Mouse (Mus musculus) liver, adult 2 months (tissue): ENCODE results near the gene Wscd2. TPM values are rescaled to one million over a fixed set of nuclear protein-coding genes. Genes with fewer than 3 reads are reported as not detected.

ENCODE experiments used
- DNase-seq: peaks from one replicate; pipeline ENCODE4 v3.0.0-alpha.2; 2011; ENCODE audit warnings: low read depth, low spot score; ENCODE audit errors: extremely low read depth
- H3K27ac ChIP-seq: fragments of 200-500 bp; replicated peaks from 2 replicates; pipeline ENCODE4 v1.5.1; 2012; ENCODE audit warnings: low read depth, mild to moderate bottlenecking, control low read depth, inconsistent platforms, low read length; ENCODE audit not compliant: insufficient read depth
- H3K27me3 ChIP-seq: fragments of 200-500 bp; 2 replicates; pipeline ENCODE4 v1.6.1; 2012; ENCODE audit warnings: mild to moderate bottlenecking, moderate library complexity, low read length, inconsistent platforms; ENCODE audit not compliant: control insufficient read depth, insufficient read depth
- H3K36me3 ChIP-seq: fragments of 200-500 bp; 2 replicates; pipeline ENCODE4 v1.6.1; 2012; ENCODE audit warnings: low read length, inconsistent platforms; ENCODE audit not compliant: control insufficient read depth, insufficient read depth
- H3K4me1 ChIP-seq: fragments of 200-500 bp; 2 replicates; pipeline ENCODE4 v1.6.1; 2011; ENCODE audit warnings: low read length; ENCODE audit not compliant: control insufficient read depth, insufficient read depth
- H3K4me3 ChIP-seq: fragments of 200-500 bp; 2 replicates; pipeline ENCODE4 v1.5.1; 2011; ENCODE audit warnings: low read depth, mild to moderate bottlenecking, control low read depth, low read length, moderate library complexity; ENCODE audit not compliant: insufficient read depth
- H3K79me2 ChIP-seq: fragments of 200-500 bp; 2 replicates; pipeline ENCODE4 v1.6.1; 2012; ENCODE audit warnings: inconsistent platforms, mild to moderate bottlenecking, low read length, moderate library complexity; ENCODE audit not compliant: control insufficient read depth, insufficient read depth
- H3K9ac ChIP-seq: fragments of 200-500 bp; 2 replicates; pipeline ENCODE4 v1.6.1; 2012; ENCODE audit warnings: low read depth, mild to moderate bottlenecking, control low read depth, inconsistent platforms, low read length
- CTCF ChIP-seq: fragments of 200-500 bp; IDR thresholded peaks from 2 replicates; pipeline ENCODE4 v1.5.1; 2011; ENCODE audit warnings: low read depth, low read length, control low read depth
- POLR2A ChIP-seq: fragments of 200-500 bp; IDR thresholded peaks from 2 replicates; pipeline ENCODE4 v1.6.1; 2011; ENCODE audit warnings: low read length, control low read depth; ENCODE audit not compliant: insufficient read depth; ENCODE audit errors: extremely low read depth
- WGBS: fragments of 180-500 bp; shearing (Covaris S2); methylation state at CpG from one replicate; pipeline ENCODE4 v1.1.7; 2018; 5-methylcytosine and 5-hydroxymethylcytosine counted together
- polyA plus RNA-seq: library from polyadenylated mRNA; depleted of rRNA; stranded (reverse); fragments of >200 nt; gene quantifications from 2 replicates; pipeline ENCODE4 v1.2.3, GENCODE M21; 2012
- total RNA-seq: library from RNA; depleted of rRNA; stranded (reverse); fragments of >200 nt; gene quantifications from 2 replicates; pipeline ENCODE4 v1.2.3, GENCODE M21; 2014

The Wscd2 gene
- total and polyA plus RNA-seq, 2 experiments, result 0.05 to 0.09 TPM

- no peaks in the 10 kb centered on the region for H3K79me2 ChIP-seq
- no peak overlapping the region for H3K4me3 ChIP-seq
- WGBS, result 44% methylated on average over 4 of the region's 4 CpGs
- H3K27me3 ChIP-seq, result no peaks in the 10 kb centered on the region
- H3K4me1 ChIP-seq, result no peaks in the 10 kb centered on the region
- TF ChIP-seq CTCF, result no peak
- no peak for TF ChIP-seq POLR2A
- H3K9ac ChIP-seq, result no peak overlapping the region
- H3K36me3 ChIP-seq, result no peaks in the 10 kb centered on the region
- no peak overlapping the region for H3K27ac ChIP-seq
- DNase-seq, result no peak
Measured at GRCm38 (mm10) chr5:113625068-113625467, 134.9 kb downstream of the Wscd2 start.

GRCm38 (mm10) chr5:113626352-113626751 lies 136.2 kb downstream of the Wscd2 start:
- no peak overlapping the region for H3K4me3 ChIP-seq
- no peak for DNase-seq
- no peaks in the 10 kb centered on the region for H3K36me3 ChIP-seq
- 55% methylated on average over 8 of the region's 8 CpGs for WGBS
- TF ChIP-seq CTCF (no peak), POLR2A (no peak)
- no peak overlapping the region for H3K27ac ChIP-seq
- H3K9ac ChIP-seq, result no peak overlapping the region
- no peaks in the 10 kb centered on the region for H3K79me2 ChIP-seq
- no peaks in the 10 kb centered on the region for H3K27me3 ChIP-seq
- no peaks in the 10 kb centered on the region for H3K4me1 ChIP-seq

- no peak overlapping the region for H3K9ac ChIP-seq
- no peak overlapping the region for H3K27ac ChIP-seq
- H3K36me3 ChIP-seq, result no peaks in the 10 kb centered on the region
- WGBS, result 58% methylated on average over 5 of the region's 5 CpGs
- H3K4me1 ChIP-seq, result no peaks in the 10 kb centered on the region
- no peaks in the 10 kb centered on the region for H3K27me3 ChIP-seq
- no peaks in the 10 kb centered on the region for H3K79me2 ChIP-seq
- no peak overlapping the region for H3K4me3 ChIP-seq
- TF ChIP-seq POLR2A, result no peak
- DNase-seq, result no peak
Measured at GRCm38 (mm10) chr5:113626991-113627390, 136.9 kb downstream of the Wscd2 start.

GRCm38 (mm10) chr5:113627820-113628437 lies 137.8 kb downstream of the Wscd2 start:
- no peaks in the 10 kb centered on the region for H3K4me1 ChIP-seq
- no peak overlapping the region for H3K4me3 ChIP-seq
- no peaks in the 10 kb centered on the region for H3K36me3 ChIP-seq
- H3K9ac ChIP-seq, result no peak overlapping the region
- no peak overlapping the region for H3K27ac ChIP-seq
- H3K27me3 ChIP-seq, result no peaks in the 10 kb centered on the region
- DNase-seq, result no peak
- 43% methylated on average over 11 of the region's 11 CpGs for WGBS
- TF ChIP-seq CTCF (no peak), POLR2A (no peak)
- no peaks in the 10 kb centered on the region for H3K79me2 ChIP-seq

DNA sequence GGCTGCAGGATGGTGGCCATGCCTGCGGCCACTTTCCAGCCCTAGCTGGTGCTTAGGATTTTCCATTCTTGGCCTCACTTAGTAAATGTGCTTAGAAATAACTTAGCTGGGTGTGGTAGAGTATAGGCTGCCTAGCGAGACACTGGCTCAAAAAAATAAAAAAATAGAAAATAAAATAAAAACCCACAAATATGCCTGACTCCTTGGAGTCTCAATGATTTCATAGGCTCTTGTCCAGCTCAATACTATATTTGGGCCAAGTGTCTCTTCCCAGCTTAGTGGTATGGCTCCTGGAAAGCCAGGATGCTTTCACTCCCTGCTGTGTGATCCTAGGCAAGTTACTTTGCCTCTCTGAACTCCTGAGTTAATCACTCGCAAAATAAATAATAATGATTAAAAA lies 139.1 kb downstream of the Wscd2 start:
- Histone ChIP-seq H3K4me1 (0 out of 2 replicates have a peak, but pooled peaks cover 2% of the 10 kb centered on the region), H3K36me3 (no peaks in the 10 kb centered on the region), H3K79me2 (no peaks in the 10 kb centered on the region), H3K4me3 (no peak overlapping the region), H3K27me3 (no peaks in the 10 kb centered on the region), H3K27ac (no peak overlapping the region), H3K9ac (no peak overlapping the region)
- WGBS, result 78% methylated on average over 3 of the region's 3 CpGs
- no peak for TF ChIP-seq POLR2A
- no peak for DNase-seq

DNA sequence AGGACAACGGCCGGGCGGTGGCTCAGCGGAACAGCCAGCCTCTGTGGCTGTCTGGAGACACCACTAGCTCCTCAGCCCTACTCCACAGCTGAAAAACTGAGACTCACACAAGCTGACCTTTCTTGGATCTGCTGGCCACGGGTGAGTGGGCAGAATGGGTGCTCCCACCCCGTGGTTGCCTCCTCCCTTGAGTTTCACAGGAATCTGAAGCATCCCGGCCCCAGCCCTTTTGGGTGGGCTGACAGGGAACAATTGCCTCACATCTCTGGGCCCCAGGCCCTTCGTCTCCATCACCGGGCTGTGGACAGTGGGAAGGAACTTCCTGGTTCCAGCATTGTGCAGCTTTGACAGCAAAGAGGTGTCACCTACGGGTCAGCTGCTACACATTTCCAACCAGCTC lies 140.0 kb downstream of the Wscd2 start:
- 0 out of 2 replicates have a peak, but pooled peaks cover 2% of the 10 kb centered on the region for H3K4me1 ChIP-seq
- H3K27me3 ChIP-seq, result no peaks in the 10 kb centered on the region
- H3K79me2 ChIP-seq, result no peaks in the 10 kb centered on the region
- DNase-seq, result no peak
- WGBS, result 55% methylated on average over 10 of the region's 10 CpGs
- no peak overlapping the region for H3K9ac ChIP-seq
- no peaks in the 10 kb centered on the region for H3K36me3 ChIP-seq
- H3K4me3 ChIP-seq, result no peak overlapping the region
- H3K27ac ChIP-seq, result no peak overlapping the region
- TF ChIP-seq POLR2A, result no peak
- TF ChIP-seq CTCF, result no peak
